Mouse (Mus musculus) forebrain, postnatal 0 days (tissue): ENCODE data around the gene Myo1d. TPM values are rescaled to one million over a fixed set of nuclear protein-coding genes. Genes with fewer than 3 reads are reported as not detected.

Experiments
- ATAC-seq: fragments of 200-750 bp; cut with Nextera tagmentation; 2 replicates; pipeline ENCODE4 v1.8.0; 2017; ENCODE audit warnings: mild to moderate bottlenecking, moderate library complexity
- DNase-seq: peaks from one replicate; pipeline ENCODE4 v3.0.0-alpha.2; 2015
- H3K27ac ChIP-seq: fragments of 300-500 bp; sonication (generic); 2 replicates; pipeline ENCODE4 v1.5.1; 2014; ENCODE audit warnings: low read depth, mild to moderate bottlenecking, antibody characterized with exemption, low read length, moderate library complexity, mixed read lengths
- H3K27me3 ChIP-seq: fragments of 300-500 bp; sonication (generic); 2 replicates; pipeline ENCODE4 v1.6.1; 2014; ENCODE audit warnings: mild to moderate bottlenecking, low read length, mixed read lengths; ENCODE audit not compliant: insufficient read depth
- H3K36me3 ChIP-seq: fragments of 300-500 bp; sonication (generic); 2 replicates; pipeline ENCODE4 v1.6.1; 2014; ENCODE audit warnings: mild to moderate bottlenecking, moderate library complexity; ENCODE audit not compliant: insufficient read depth
- H3K4me1 ChIP-seq: fragments of 300-500 bp; sonication (generic); 2 replicates; pipeline ENCODE4 v1.6.1; 2014; ENCODE audit warnings: antibody characterized with exemption; ENCODE audit not compliant: insufficient read depth
- H3K4me2 ChIP-seq: fragments of 300-500 bp; sonication (generic); 2 replicates; pipeline ENCODE4 v1.6.1; 2014; ENCODE audit warnings: low read depth, mild to moderate bottlenecking, moderate library complexity
- H3K4me3 ChIP-seq: fragments of 300-500 bp; sonication (generic); 2 replicates; pipeline ENCODE4 v1.5.1; 2014; ENCODE audit warnings: low read depth, low read length, mixed read lengths
- H3K9ac ChIP-seq: fragments of 300-500 bp; sonication (generic); 2 replicates; pipeline ENCODE4 v1.6.1; 2014; ENCODE audit warnings: mild to moderate bottlenecking
- H3K9me3 ChIP-seq: fragments of 300-500 bp; sonication (generic); 2 replicates; pipeline ENCODE4 v1.6.1; 2016; ENCODE audit warnings: low read length
- CTCF ChIP-seq: sonication (generic); IDR thresholded peaks from 2 replicates; pipeline ENCODE4 v1.5.1; 2016; ENCODE audit warnings: antibody characterized with exemption, control low read depth, low read depth
- WGBS: fragments of 180-500 bp; shearing (Covaris S2); extraction: QIAGEN DNeasy Blood & Tissue Kit; methylation state at CpG from one replicate; pipeline ENCODE4 v1.1.7; 2014; 5-methylcytosine and 5-hydroxymethylcytosine counted together
- polyA plus RNA-seq: library from polyadenylated mRNA; unstranded; fragments of >200 nt; fragmentation: Nextera tagmentation; extraction: Ambion mirVana; gene quantifications from 2 replicates; pipeline ENCODE4 v1.2.1, GENCODE M21; 2015
- total RNA-seq: library from RNA; depleted of rRNA; stranded (reverse); fragments of >200 nt; gene quantifications from 2 replicates; pipeline ENCODE4 v1.2.3, GENCODE M21; 2014

Gene Myo1d
- total and polyA plus RNA-seq, 2 experiments from 2014 or later, result 1.2 to 3.4 TPM

GRCm38 (mm10) chr11:80793386-80793785 lies 13.6 kb upstream of the Myo1d start:
- ATAC-seq, result no peak
- Histone ChIP-seq H3K27ac (no peak overlapping the region), H3K27me3 (no peaks in the 10 kb centered on the region), H3K4me2 (no peak overlapping the region), H3K36me3 (no peaks in the 10 kb centered on the region), H3K4me1 (no peaks in the 10 kb centered on the region), H3K9me3 (no peaks in the 10 kb centered on the region), H3K9ac (no peak overlapping the region), H3K4me3 (no peak overlapping the region)
- 86% methylated on average over 4 of the region's 4 CpGs for WGBS
- TF ChIP-seq CTCF, result no peak
- DNase-seq, result no peak

GRCm38 (mm10) chr11:80791677-80792432 lies 12.0 kb upstream of the Myo1d start:
- DNase-seq, result no peak
- no peak for TF ChIP-seq CTCF
- Histone ChIP-seq H3K4me3 (no peak overlapping the region), H3K9ac (no peak overlapping the region), H3K4me2 (no peak overlapping the region), H3K27me3 (no peaks in the 10 kb centered on the region), H3K9me3 (no peaks in the 10 kb centered on the region), H3K27ac (no peak overlapping the region), H3K4me1 (no peaks in the 10 kb centered on the region), H3K36me3 (no peaks in the 10 kb centered on the region)
- WGBS, result 75% methylated on average over 3 of the region's 3 CpGs
- ATAC-seq, result no peak

DNA sequence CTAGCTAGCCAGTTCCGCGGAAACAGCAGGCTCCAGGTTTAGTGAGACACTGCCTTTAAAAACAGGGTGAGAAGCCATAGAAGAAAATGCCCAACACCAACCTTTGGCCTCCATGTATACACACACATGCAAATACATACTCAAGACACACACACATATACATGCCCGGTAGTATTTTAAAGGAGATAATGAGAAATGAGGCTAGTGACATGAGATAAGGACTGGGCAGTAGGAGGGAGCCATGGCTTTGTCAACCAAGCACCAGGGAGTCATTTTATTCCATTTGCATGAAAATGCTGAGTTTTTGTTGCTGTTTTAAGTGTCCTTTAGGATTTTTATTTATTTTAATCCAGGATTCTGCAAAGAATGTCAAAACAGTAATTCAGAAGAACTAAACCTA lies 10.6 kb upstream of the Myo1d start:
- no peak for ATAC-seq
- no peaks in the 10 kb centered on the region for H3K4me1 ChIP-seq
- no peak for DNase-seq
- no peak for TF ChIP-seq CTCF
- no peaks in the 10 kb centered on the region for H3K36me3 ChIP-seq
- WGBS, result 67% methylated on average over 3 of the region's 3 CpGs
- H3K4me3 ChIP-seq, result no peak overlapping the region
- no peak overlapping the region for H3K9ac ChIP-seq
- no peaks in the 10 kb centered on the region for H3K27me3 ChIP-seq
- H3K9me3 ChIP-seq, result no peaks in the 10 kb centered on the region
- no peak overlapping the region for H3K4me2 ChIP-seq
- H3K27ac ChIP-seq, result no peak overlapping the region

- Histone ChIP-seq H3K27me3 (no peaks in the 10 kb centered on the region), H3K4me2 (no peak overlapping the region), H3K9ac (no peak overlapping the region), H3K9me3 (no peaks in the 10 kb centered on the region), H3K4me1 (no peaks in the 10 kb centered on the region), H3K36me3 (no peaks in the 10 kb centered on the region), H3K4me3 (no peak overlapping the region), H3K27ac (no peak overlapping the region)
- ATAC-seq (no peak), DNase-seq (no peak)
- 62% methylated on average over 7 of the region's 7 CpGs for WGBS
- TF ChIP-seq CTCF, result no peak
Observed at GRCm38 (mm10) chr11:80789647-80790240, 9.9 kb upstream of the Myo1d start.

DNA sequence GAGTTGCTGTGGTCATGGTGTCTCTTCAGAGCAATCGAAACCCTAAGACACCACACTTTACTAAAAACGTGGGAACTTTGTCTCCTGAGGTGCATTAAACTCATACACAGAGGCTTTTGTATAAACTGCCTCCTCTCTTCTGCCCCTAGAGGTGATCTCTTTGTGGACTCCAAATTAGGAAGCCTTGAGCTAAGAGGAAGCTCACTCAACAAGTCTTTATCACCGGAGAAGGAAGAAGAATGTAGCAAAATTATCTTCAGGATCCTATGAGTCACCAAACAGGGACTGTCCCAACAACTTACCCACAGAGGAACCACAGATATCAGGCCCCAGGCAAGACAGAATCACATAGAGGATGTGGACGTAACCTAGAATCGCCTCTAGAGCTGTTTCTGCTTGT lies 5.8 kb upstream of the Myo1d start:
- H3K9me3 ChIP-seq, result no peaks in the 10 kb centered on the region
- no peak for ATAC-seq
- WGBS, result 84% methylated on average over 5 of the region's 5 CpGs
- H3K9ac ChIP-seq, result no peak overlapping the region
- H3K36me3 ChIP-seq, result no peaks in the 10 kb centered on the region
- no peaks in the 10 kb centered on the region for H3K27me3 ChIP-seq
- DNase-seq, result no peak
- no peaks in the 10 kb centered on the region for H3K4me1 ChIP-seq
- TF ChIP-seq CTCF, result no peak
- no peak overlapping the region for H3K4me3 ChIP-seq
- H3K27ac ChIP-seq, result no peak overlapping the region
- H3K4me2 ChIP-seq, result no peak overlapping the region

GRCm38 (mm10) chr11:80784294-80784743 lies 4.5 kb upstream of the Myo1d start:
- H3K4me3 ChIP-seq, result no peak overlapping the region
- TF ChIP-seq CTCF, result no peak
- DNase-seq, result no peak
- no peaks in the 10 kb centered on the region; the same call in 1 of the 2 replicates for H3K4me1 ChIP-seq
- no peaks in the 10 kb centered on the region for H3K9me3 ChIP-seq
- H3K27me3 ChIP-seq, result no peaks in the 10 kb centered on the region
- H3K4me2 ChIP-seq, result no peak overlapping the region
- 58% methylated on average over 3 of the region's 3 CpGs for WGBS
- no peak overlapping the region for H3K27ac ChIP-seq
- no peak for ATAC-seq
- no peaks in the 10 kb centered on the region for H3K36me3 ChIP-seq
- H3K9ac ChIP-seq, result no peak overlapping the region

GRCm38 (mm10) chr11:80783460-80783859 lies 3.6 kb upstream of the Myo1d start:
- DNase-seq (no peak), ATAC-seq (no peak)
- H3K4me2 ChIP-seq, result no peak overlapping the region
- H3K9ac ChIP-seq, result no peak overlapping the region
- 82% methylated on average over 7 of the region's 7 CpGs for WGBS
- TF ChIP-seq CTCF, result no peak
- H3K27ac ChIP-seq, result no peak overlapping the region
- H3K4me1 ChIP-seq, result no peaks in the 10 kb centered on the region; the same call in 1 of the 2 replicates
- H3K36me3 ChIP-seq, result no peaks in the 10 kb centered on the region
- H3K27me3 ChIP-seq, result no peaks in the 10 kb centered on the region
- no peaks in the 10 kb centered on the region for H3K9me3 ChIP-seq
- H3K4me3 ChIP-seq, result no peak overlapping the region
